Mouse (Mus musculus): ENCODE results near the gene Sowahb. TPM values are rescaled to one million over a fixed set of nuclear protein-coding genes. Genes with fewer than 3 reads are reported as not detected.
"Not testable (repeated sequence)": the region's sequence is repeated elsewhere in the genome, so short reads cannot be mapped to it uniquely, and the experiment has no call there.

Sowahb gene
- polyA plus RNA-seq, 1 experiment from 2014 or later: 0.20 TPM

- H3K27me3 ChIP-seq: no peaks in the 10 kb centered on the region
- no peak overlapping the region for H3K9ac ChIP-seq
- no peak for ATAC-seq (ENCODE audit: low read depth)
- no peak overlapping the region for H3K4me2 ChIP-seq
- H3K4me1 ChIP-seq (replicated peaks): peaks cover 8% of the 10 kb centered on the region; the same call in 1 of the 2 replicates
- no peaks in the 10 kb centered on the region for H3K9me3 ChIP-seq (replicated peaks)
- H3K27ac ChIP-seq: no peak overlapping the region
- H3K36me3 ChIP-seq: no peaks in the 10 kb centered on the region
- H3K4me3 ChIP-seq (replicated peaks): no peak overlapping the region
- WGBS (ENCODE audit: insufficient replicate concordance): 43% methylated on average over 7 of the region's 7 CpGs
- DNase-seq: no peak
Observed at GRCm38 (mm10) chr5:93024754-93025280, 20.0 kb downstream of the Sowahb start.

GRCm38 (mm10) chr5:93022126-93022797, 22.6 kb downstream of the Sowahb start:
- Histone ChIP-seq H3K9ac (no peak overlapping the region), H3K4me3 (replicated peaks) (no peak overlapping the region), H3K4me2 (no peak overlapping the region), H3K27me3 (no peaks in the 10 kb centered on the region), H3K27ac (no peak overlapping the region), H3K36me3 (no peaks in the 10 kb centered on the region), H3K4me1 (replicated peaks) (peaks cover 8% of the 10 kb centered on the region; the same call in 1 of the 2 replicates), H3K9me3 (replicated peaks) (no peaks in the 10 kb centered on the region)
- DNase-seq (no peak), ATAC-seq (ENCODE audit: low read depth) (no peak)
- 49% methylated on average over 7 of the region's 7 CpGs for WGBS (ENCODE audit: insufficient replicate concordance)

- DNase-seq: no peak
- Histone ChIP-seq H3K27ac (no peak overlapping the region), H3K36me3 (no peaks in the 10 kb centered on the region), H3K9ac (no peak overlapping the region), H3K9me3 (replicated peaks) (no peaks in the 10 kb centered on the region), H3K4me2 (no peak overlapping the region), H3K4me1 (replicated peaks) (0 out of 2 replicates have a peak, but pooled peaks cover 3% of the 10 kb centered on the region), H3K4me3 (replicated peaks) (no peak overlapping the region), H3K27me3 (no peaks in the 10 kb centered on the region)
- ATAC-seq (ENCODE audit: low read depth): no peak
- WGBS (ENCODE audit: insufficient replicate concordance): 48% methylated on average over 6 of the region's 6 CpGs
Observed at GRCm38 (mm10) chr5:93020024-93020666, 24.7 kb downstream of the Sowahb start.

GRCm38 (mm10) chr5:93019207-93019606, 25.6 kb downstream of the Sowahb start:
- not testable (repeated sequence) for H3K27ac ChIP-seq; H3K27me3 ChIP-seq; H3K4me3 ChIP-seq (replicated peaks); H3K9ac ChIP-seq; H3K9me3 ChIP-seq (replicated peaks); H3K4me2 ChIP-seq; H3K36me3 ChIP-seq; DNase-seq; ATAC-seq (ENCODE audit: low read depth); H3K4me1 ChIP-seq (replicated peaks)
- WGBS (ENCODE audit: insufficient replicate concordance): 86% methylated on average over 10 of the region's 10 CpGs

- ATAC-seq (ENCODE audit: low read depth): no peak
- Histone ChIP-seq H3K4me1 (replicated peaks) (no peaks in the 10 kb centered on the region), H3K4me2 (no peak overlapping the region), H3K27ac (no peak overlapping the region), H3K36me3 (no peaks in the 10 kb centered on the region), H3K4me3 (replicated peaks) (no peak overlapping the region), H3K27me3 (no peaks in the 10 kb centered on the region), H3K9ac (no peak overlapping the region), H3K9me3 (replicated peaks) (no peaks in the 10 kb centered on the region)
- WGBS (ENCODE audit: insufficient replicate concordance): 54% methylated on average over 3 of the region's 3 CpGs
- DNase-seq: no peak
Observed at GRCm38 (mm10) chr5:93017678-93018077, 27.1 kb downstream of the Sowahb start.

GRCm38 (mm10) chr5:93008256-93008655, 36.6 kb downstream of the Sowahb start:
- DNase-seq (no peak), ATAC-seq (ENCODE audit: low read depth) (no peak)
- Histone ChIP-seq H3K27me3 (peaks cover 8% of the 10 kb centered on the region; the same call in 1 of the 2 replicates), H3K4me2 (no peak overlapping the region), H3K4me3 (replicated peaks) (no peak overlapping the region), H3K9ac (no peak overlapping the region), H3K4me1 (replicated peaks) (0 out of 2 replicates have a peak, but pooled peaks cover 7% of the 10 kb centered on the region), H3K36me3 (no peaks in the 10 kb centered on the region), H3K27ac (no peak overlapping the region), H3K9me3 (replicated peaks) (no peaks in the 10 kb centered on the region)
- 72% methylated on average over 9 of the region's 9 CpGs for WGBS (ENCODE audit: insufficient replicate concordance)

- WGBS (ENCODE audit: insufficient replicate concordance): 17% methylated on average over 14 of the region's 14 CpGs
- Histone ChIP-seq H3K4me3 (replicated peaks) (peak overlapping the region; percentile 24), H3K9me3 (replicated peaks) (no peaks in the 10 kb centered on the region), H3K36me3 (no peaks in the 10 kb centered on the region), H3K4me2 (peak overlapping the region; percentile 45), H3K9ac (0 out of 2 replicates have a peak overlapping the region, but pooled peaks have one; percentile 30), H3K4me1 (replicated peaks) (0 out of 2 replicates have a peak, but pooled peaks cover 11% of the 10 kb centered on the region), H3K27me3 (peaks cover 8% of the 10 kb centered on the region; the same call in 1 of the 2 replicates), H3K27ac (peak overlapping the region; percentile 62; the same call in 1 of the 2 replicates)
- peak; percentile 53 for ATAC-seq (ENCODE audit: low read depth)
- no peak for DNase-seq
Observed at GRCm38 (mm10) chr5:93005815-93006341, 38.9 kb downstream of the Sowahb start.

GRCm38 (mm10) chr5:93005229-93005814, 39.5 kb downstream of the Sowahb start:
- Histone ChIP-seq H3K4me1 (replicated peaks) (0 out of 2 replicates have a peak, but pooled peaks cover 13% of the 10 kb centered on the region), H3K4me3 (replicated peaks) (peak overlapping the region; percentile 24), H3K9me3 (replicated peaks) (no peaks in the 10 kb centered on the region), H3K27ac (peak overlapping the region; percentile 62; the same call in 1 of the 2 replicates), H3K4me2 (peak overlapping the region; percentile 45), H3K36me3 (no peaks in the 10 kb centered on the region), H3K9ac (0 out of 2 replicates have a peak overlapping the region, but pooled peaks have one; percentile 30), H3K27me3 (peaks cover 8% of the 10 kb centered on the region; the same call in 1 of the 2 replicates)
- DNase-seq (no peak), ATAC-seq (ENCODE audit: low read depth) (0 out of 2 replicates have a peak, but pooled peaks have one; percentile 10)
- WGBS (ENCODE audit: insufficient replicate concordance): 3% methylated on average over 20 of the region's 20 CpGs

GRCm38 (mm10) chr5:93002615-93003014, 42.2 kb downstream of the Sowahb start:
- Histone ChIP-seq H3K9ac (no peak overlapping the region), H3K4me1 (replicated peaks) (0 out of 2 replicates have a peak, but pooled peaks cover 17% of the 10 kb centered on the region)
- no peak for ATAC-seq (ENCODE audit: low read depth)

GRCm38 (mm10) chr5:93000774-93001757, 43.8 kb downstream of the Sowahb start:
- Histone ChIP-seq H3K27me3 (peaks cover 8% of the 10 kb centered on the region; the same call in 1 of the 2 replicates), H3K36me3 (no peaks in the 10 kb centered on the region), H3K4me3 (replicated peaks) (no peak overlapping the region), H3K4me2 (no peak overlapping the region), H3K9ac (no peak overlapping the region), H3K27ac (peak overlapping the region; percentile 60), H3K4me1 (replicated peaks) (0 out of 2 replicates have a peak, but pooled peaks cover 14% of the 10 kb centered on the region), H3K9me3 (replicated peaks) (no peaks in the 10 kb centered on the region)
- 24% methylated on average over 17 of the region's 17 CpGs for WGBS (ENCODE audit: insufficient replicate concordance)
- DNase-seq (no peak), ATAC-seq (ENCODE audit: low read depth) (no peak)

More at GRCm38 (mm10) chr5:93002615-93003014, 42.2 kb downstream of the Sowahb start:
- Histone ChIP-seq H3K4me2 (no peak overlapping the region), H3K4me3 (replicated peaks) (no peak overlapping the region), H3K27me3 (peaks cover 8% of the 10 kb centered on the region; the same call in 1 of the 2 replicates), H3K9me3 (replicated peaks) (no peaks in the 10 kb centered on the region), H3K27ac (no peak overlapping the region), H3K36me3 (no peaks in the 10 kb centered on the region)
- WGBS (ENCODE audit: insufficient replicate concordance): 69% methylated on average over 2 of the region's 2 CpGs
- DNase-seq: no peak
